In genomic region chr7:97592396-97592795, GRCm38 (mm10) we compare ENCODE assay signal across 24 mouse cellular contexts. TPM values are rescaled to one million over a fixed set of nuclear protein-coding genes. Genes with fewer than 3 reads are reported as not detected.
DNase-seq lines count a peak whose midpoint lies in the region; ATAC-seq and TF ChIP-seq lines count a peak whose summit lies in the region.
"Had no signal": no experiment of that assay in that cellular context is flagged by ENCODE, and none has a peak within 500 bp of the region (broad histone marks: within the 10 kb centered on the region; RNA-seq: fewer than 3 reads in every experiment).

No protein-coding gene starts in this region.

- DNase-seq in ES-E14 (ENCODE audit: low read depth, low spot score), result no peak
- DNase-seq in yolk sac, embryonic 10.5 days (ENCODE audit: low spot score), result peak; percentile 38
- DNase-seq in gastrocnemius, postnatal 14 days, result no peak
- DNase-seq: adrenal gland, postnatal 10 days; adrenal gland, postnatal 36 days; cerebellum, adult 18-20 months; cerebellum, adult 9-10 months; cerebellum, postnatal 14 days; gastrocnemius, postnatal 36 days; heart, adult 2 months; heart, postnatal 36 days had no signal

- no peak overlapping the region for H3K9ac ChIP-seq in intestine, embryonic 16.5 days (ENCODE audit: low read depth, low read length)
- no peak overlapping the region for H3K9ac ChIP-seq in intestine, embryonic 15.5 days
- no peak overlapping the region for H3K9ac ChIP-seq in ES-E14 (ENCODE audit: insufficient read depth, low read depth, low read length, poor library complexity, severe bottlenecking)
- no peak overlapping the region for H3K9ac ChIP-seq in forebrain, embryonic 15.5 days (replicated peaks)
- H3K9ac ChIP-seq: embryonic facial prominence, embryonic 12.5 days; embryonic facial prominence, embryonic 15.5 days; hindbrain, embryonic 13.5 days had no signal

- 0 out of 2 replicates have a peak overlapping the region, but pooled peaks have one; percentile 4 for H3K27ac ChIP-seq in intestine, embryonic 16.5 days (ENCODE audit: low read length)
- no peak overlapping the region for H3K27ac ChIP-seq in intestine, embryonic 15.5 days
- peak overlapping the region; percentile 41; the same call in 1 of the 2 replicates for H3K27ac ChIP-seq in ES-E14 (ENCODE audit: insufficient read depth, low read depth, low read length, poor library complexity, severe bottlenecking)
- H3K27ac ChIP-seq in forebrain, embryonic 15.5 days (replicated peaks), result no peak overlapping the region
- H3K27ac ChIP-seq: embryonic facial prominence, embryonic 12.5 days; embryonic facial prominence, embryonic 15.5 days; heart, adult 2 months; hindbrain, embryonic 10.5 days; hindbrain, embryonic 13.5 days had no signal

- in situ Hi-C loops in ES-E14 (cut with MboI; ENCODE audit: low sequenced_read_pairs in 2 of 2, unreplicated experiment in 2 of 2), result no loop called here

- peaks cover 8% of the 10 kb centered on the region; the same call in 1 of the 2 replicates for H3K4me1 ChIP-seq in intestine, embryonic 16.5 days (ENCODE audit: control insufficient read depth, insufficient read depth, low read length)
- H3K4me1 ChIP-seq in intestine, embryonic 15.5 days (replicated peaks), result peaks cover 18% of the 10 kb centered on the region
- H3K4me1 ChIP-seq in E14TG2a.4 (replicated peaks; ENCODE audit: low read depth, low read length) (peaks cover 81% of the 10 kb centered on the region), ES-E14 (ENCODE audit: control insufficient read depth in 2 of 2, insufficient read depth in 2 of 2, low read length in 2 of 2, poor library complexity in 1 of 2) (peaks cover 9 to 19% of the 10 kb centered on the region in 2 experiments; a peak in 3 of 4 replicates)
- peaks cover 7% of the 10 kb centered on the region; the same call in 1 of the 2 replicates for H3K4me1 ChIP-seq in forebrain, embryonic 15.5 days

- peak; percentile 37; the same call in 1 of the 2 replicates for ATAC-seq in intestine, embryonic 16.5 days
- no peak for ATAC-seq in intestine, embryonic 15.5 days
- no peak for ATAC-seq in forebrain, embryonic 15.5 days (replicated peaks)
- ATAC-seq: forebrain, embryonic 14.5 days; intestine, postnatal 0 days; Patski had no signal

- TF ChIP-seq CTCF in E14TG2a.4 (conservative IDR thresholded peaks at IDR 0.05; ENCODE audit: low read length), result no peak

- no peaks in the 10 kb centered on the region for H3K27me3 ChIP-seq in intestine, embryonic 16.5 days (replicated peaks; ENCODE audit: control insufficient read depth, insufficient read depth, low read length)
- H3K27me3 ChIP-seq in intestine, embryonic 15.5 days (replicated peaks), result no peaks in the 10 kb centered on the region
- no peaks in the 10 kb centered on the region for H3K27me3 ChIP-seq in E14TG2a.4 (ENCODE audit: insufficient read depth, low read length)
- H3K27me3 ChIP-seq in forebrain, embryonic 15.5 days, result no peaks in the 10 kb centered on the region
- H3K27me3 ChIP-seq: embryonic facial prominence, embryonic 12.5 days; embryonic facial prominence, embryonic 15.5 days; hindbrain, embryonic 13.5 days; Patski had no signal

- no peaks in the 10 kb centered on the region for H3K9me3 ChIP-seq in intestine, embryonic 16.5 days (ENCODE audit: control insufficient read depth, low read length)
- no peaks in the 10 kb centered on the region for H3K9me3 ChIP-seq in intestine, embryonic 15.5 days
- H3K9me3 ChIP-seq in E14TG2a.4 (ENCODE audit: low read length), result no peaks in the 10 kb centered on the region
- no peaks in the 10 kb centered on the region for H3K9me3 ChIP-seq in ES-E14 (ENCODE audit: control insufficient read depth, insufficient read depth, low read depth, low read length)
- H3K9me3 ChIP-seq in forebrain, embryonic 15.5 days, result no peaks in the 10 kb centered on the region
- H3K9me3 ChIP-seq: embryonic facial prominence, embryonic 12.5 days; embryonic facial prominence, embryonic 15.5 days; G1E; heart, embryonic 10.5 days; hindbrain, embryonic 10.5 days; hindbrain, embryonic 13.5 days had no signal

- 87% methylated on average over 4 of the region's 4 CpGs for WGBS in intestine, embryonic 16.5 days
- 91% methylated on average over 4 of the region's 4 CpGs for WGBS in intestine, embryonic 15.5 days
- WGBS in forebrain, embryonic 15.5 days, result 96% methylated on average over 4 of the region's 4 CpGs

- intact Hi-C loops in gastrocnemius, postnatal 14 days (cut with DNase I; ENCODE audit: low total_unique reads), result no loop called here

- H3K4me2 ChIP-seq in intestine, embryonic 16.5 days (ENCODE audit: low read depth, low read length), result no peak overlapping the region
- no peak overlapping the region for H3K4me2 ChIP-seq in intestine, embryonic 15.5 days (replicated peaks)
- no peak overlapping the region for H3K4me2 ChIP-seq in forebrain, embryonic 15.5 days (replicated peaks)
- H3K4me2 ChIP-seq: embryonic facial prominence, embryonic 12.5 days; embryonic facial prominence, embryonic 15.5 days; hindbrain, embryonic 13.5 days had no signal

- no peaks in the 10 kb centered on the region for H3K36me3 ChIP-seq in intestine, embryonic 16.5 days (ENCODE audit: control insufficient read depth, insufficient read depth, low read length)
- H3K36me3 ChIP-seq in intestine, embryonic 15.5 days, result no peaks in the 10 kb centered on the region
- H3K36me3 ChIP-seq in E14TG2a.4 (ENCODE audit: insufficient read depth, low read length) (peaks cover 24% of the 10 kb centered on the region), ES-E14 (ENCODE audit: control insufficient read depth, insufficient read depth, low read length, poor library complexity, severe bottlenecking) (no peaks in the 10 kb centered on the region)
- no peaks in the 10 kb centered on the region for H3K36me3 ChIP-seq in forebrain, embryonic 15.5 days
- H3K36me3 ChIP-seq: embryonic facial prominence, embryonic 15.5 days had no signal

- H3K4me3 ChIP-seq in intestine, embryonic 16.5 days (ENCODE audit: low read length), result no peak overlapping the region
- H3K4me3 ChIP-seq in intestine, embryonic 15.5 days (replicated peaks), result no peak overlapping the region
- peak overlapping the region; percentile 52 for H3K4me3 ChIP-seq in E14TG2a.4 (replicated peaks; ENCODE audit: low read length)
- no peak overlapping the region for H3K4me3 ChIP-seq in ES-E14 (ENCODE audit: insufficient read depth in 1 of 2, low read depth in 1 of 2, low read length in 2 of 2, poor library complexity in 1 of 2, severe bottlenecking in 1 of 2)
- H3K4me3 ChIP-seq in forebrain, embryonic 15.5 days, result no peak overlapping the region
- H3K4me3 ChIP-seq: embryonic facial prominence, embryonic 12.5 days; embryonic facial prominence, embryonic 15.5 days; heart, adult 2 months; heart, embryonic 10.5 days; hindbrain, embryonic 10.5 days; hindbrain, embryonic 13.5 days had no signal

TF ChIP-seq in ES-E14, 5 proteins besides CTCF, POLR2A, EP300 and RAD21:
- TF ChIP-seq MAFK (IDR thresholded peaks at IDR 0.05; ENCODE audit: insufficient read depth, low read depth, low read length), result no peak
- no peak for TF ChIP-seq HCFC1 (IDR thresholded peaks at IDR 0.05; ENCODE audit: borderline replicate concordance, insufficient read depth, low read length)
- no peak for TF ChIP-seq ZNF384 (IDR thresholded peaks at IDR 0.05; ENCODE audit: low read depth, low read length)
- TF ChIP-seq CHD2 (IDR thresholded peaks at IDR 0.05; ENCODE audit: low read depth, low read length), result no peak
- TF ChIP-seq ZC3H11A (IDR thresholded peaks at IDR 0.05; ENCODE audit: borderline replicate concordance, low read depth, low read length), result no peak

RNA-seq across cellular contexts. Expression of gene Rsf1, which starts 12.7 kb away (rescaled TPM):
- 11.9 and 16.0 TPM in 2 replicates for polyA plus RNA-seq in intestine, embryonic 16.5 days (2015; fragmentation: Nextera tagmentation; extraction: Ambion mirVana)
- polyA plus RNA-seq in intestine, embryonic 15.5 days (2015; fragmentation: Nextera tagmentation; extraction: Ambion mirVana), result 16.9 and 18.8 TPM in 2 replicates
- 27.0 and 31.1 TPM in 2 replicates for total RNA-seq in ES-E14 (2012; rRNA removed)
- polyA plus RNA-seq in forebrain, embryonic 15.5 days (2015; fragmentation: Nextera tagmentation; extraction: Ambion mirVana), result 34.5 and 39.9 TPM in 2 replicates
- total RNA-seq in gastrocnemius, postnatal 14 days (2021), result 10 to 100 TPM; 12.4 to 12.6 TPM

RNA-seq across cellular contexts. Expression of gene Aamdc, which starts 13.1 kb away (rescaled TPM):
- polyA plus RNA-seq in intestine, embryonic 16.5 days (2015; fragmentation: Nextera tagmentation; extraction: Ambion mirVana), result 78.6 and 81.8 TPM in 2 replicates
- 54.5 and 61.4 TPM in 2 replicates for polyA plus RNA-seq in intestine, embryonic 15.5 days (2015; fragmentation: Nextera tagmentation; extraction: Ambion mirVana)
- 11.1 and 15.5 TPM in 2 replicates for total RNA-seq in ES-E14 (2012; rRNA removed)
- 54.2 and 55.3 TPM in 2 replicates for polyA plus RNA-seq in forebrain, embryonic 15.5 days (2015; fragmentation: Nextera tagmentation; extraction: Ambion mirVana)
- total RNA-seq in gastrocnemius, postnatal 14 days (2021), result 100 to 1,000 TPM; 107 to 112 TPM

Comparison
In these comparisons a context has a peak if more than half of its experiments do, and no peak if none do; other contexts are left out.
1. H3K27ac ChIP-seq: peak in intestine, embryonic 16.5 days (single experiment) and ES-E14 (single experiment); none in intestine, embryonic 15.5 days (single experiment) and forebrain, embryonic 15.5 days (single experiment).